Mouse (Mus musculus): ENCODE measurements at regions not wholly inside any gene's neighbourhood (a gene's known extent, or its start where the extent isn't known, plus 50 kb on each side); places are given as distances from the start of the nearest gene placed in this dataset.

GRCm38 (mm10) chr12:32489415-32490139, 111.1 kb downstream of the Ccdc71l start:
- no peak for DNase-seq

DNA sequence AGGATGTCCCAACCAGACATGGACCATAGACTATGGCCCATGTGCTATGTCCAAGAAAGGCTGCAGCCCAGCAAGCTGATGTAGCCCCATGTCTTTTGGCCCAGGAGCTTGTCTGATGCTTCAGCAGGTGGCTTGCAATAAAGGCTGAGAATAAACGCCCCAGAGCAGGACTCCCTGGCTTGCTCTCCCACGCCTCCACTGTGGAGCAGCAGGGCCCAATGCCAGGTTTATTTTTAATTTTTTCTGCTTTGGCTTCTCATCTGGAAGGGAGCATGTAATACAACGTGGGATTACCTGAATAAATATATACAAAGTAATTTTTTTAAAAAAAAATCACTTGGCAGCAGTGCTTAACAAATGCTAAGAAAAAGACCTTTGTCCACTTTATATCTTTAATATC, 125.7 kb downstream of the Ccdc71l start:
- DNase-seq: no peak

GRCm38 (mm10) chr12:32508671-32509070, 130.2 kb downstream of the Ccdc71l start:
- DNase-seq: no peak

DNA sequence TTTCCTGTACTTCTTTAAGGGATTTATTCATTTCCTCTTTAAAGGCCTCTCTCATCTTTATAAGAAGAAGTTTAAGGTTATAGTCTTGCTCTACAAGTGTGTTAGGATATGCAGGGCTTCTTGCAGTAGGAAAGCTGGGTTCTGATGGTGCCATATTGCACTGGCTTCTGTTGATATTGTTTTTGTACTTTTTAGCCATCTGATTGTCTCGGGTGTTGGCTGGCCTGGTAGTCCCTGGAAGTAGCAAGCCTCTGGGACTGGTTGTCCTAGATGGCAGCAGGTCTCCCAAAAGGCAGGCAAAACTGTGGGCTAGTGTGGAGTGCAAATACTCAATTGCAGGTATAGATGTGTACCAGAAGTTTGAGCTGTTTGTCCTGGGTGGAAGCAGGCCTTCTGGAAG, 147.1 kb downstream of the Ccdc71l start:
- DNase-seq: no peak

DNA sequence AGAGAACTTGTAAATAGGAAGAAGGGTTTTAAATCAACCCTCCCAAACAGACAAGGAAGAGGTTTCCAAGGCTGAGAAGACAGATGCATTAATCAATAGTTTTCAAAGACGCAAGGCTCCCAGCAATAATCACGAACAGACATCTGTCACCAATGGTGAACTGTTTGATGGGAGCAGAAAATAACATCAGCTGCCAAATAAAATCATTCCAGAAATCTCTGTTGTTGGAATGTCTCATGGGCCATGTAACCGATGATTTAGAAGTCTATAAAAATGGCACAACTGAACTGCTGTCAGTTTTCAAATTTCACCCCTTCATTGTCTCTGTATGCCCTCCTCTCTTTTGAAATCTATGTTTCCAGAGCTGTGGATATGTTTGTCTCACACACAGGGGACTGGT, 152.7 kb downstream of the Ccdc71l start:
- no peak for DNase-seq

DNA sequence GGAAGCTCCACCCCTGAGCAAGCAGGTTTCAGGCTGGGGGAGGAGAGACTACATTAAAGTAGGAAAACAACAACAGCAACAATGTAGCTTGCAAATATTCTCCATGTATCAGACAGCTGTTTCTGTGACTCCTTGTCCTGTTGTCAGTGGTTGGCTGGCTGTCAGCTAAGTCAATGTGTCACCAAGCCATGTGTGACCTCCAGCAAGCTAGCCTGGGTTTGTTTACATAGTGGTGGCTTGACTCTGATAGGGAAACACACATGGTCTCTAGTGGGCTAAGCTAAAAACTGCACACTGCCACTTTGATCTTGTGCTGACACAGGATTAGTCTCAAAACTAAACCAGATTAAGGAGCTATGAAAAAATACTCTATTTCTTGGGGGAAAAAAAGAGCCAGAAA, 155.1 kb downstream of the Ccdc71l start:
- peak in 1 of 2 experiments; percentile 36 for DNase-seq

GRCm38 (mm10) chr12:32545466-32545865, 167.0 kb downstream of the Ccdc71l start:
- no peak for DNase-seq

DNA sequence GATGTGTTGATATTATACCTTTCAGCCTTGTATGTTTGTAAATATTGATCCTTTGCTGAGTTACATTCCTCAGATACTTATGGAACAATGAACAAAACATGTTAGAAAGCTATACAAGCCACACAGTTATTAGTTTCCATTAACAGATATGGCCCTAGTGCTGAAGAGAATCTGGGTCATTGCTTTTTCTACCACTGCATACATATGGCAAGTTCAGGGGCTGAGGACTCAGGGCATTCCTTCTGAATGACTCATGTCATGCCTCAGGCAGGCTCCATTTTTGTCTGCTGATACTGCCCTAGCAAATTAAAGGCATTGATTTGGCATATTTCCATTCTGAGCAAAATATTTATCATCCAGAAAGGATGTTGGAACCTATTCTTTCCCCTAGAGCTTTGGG, 167.9 kb downstream of the Ccdc71l start:
- no peak for DNase-seq

- no peak for DNase-seq
These were observed 175.3 kb downstream of the Ccdc71l start for GRCm38 (mm10) chr12:32553793-32554192.

DNA sequence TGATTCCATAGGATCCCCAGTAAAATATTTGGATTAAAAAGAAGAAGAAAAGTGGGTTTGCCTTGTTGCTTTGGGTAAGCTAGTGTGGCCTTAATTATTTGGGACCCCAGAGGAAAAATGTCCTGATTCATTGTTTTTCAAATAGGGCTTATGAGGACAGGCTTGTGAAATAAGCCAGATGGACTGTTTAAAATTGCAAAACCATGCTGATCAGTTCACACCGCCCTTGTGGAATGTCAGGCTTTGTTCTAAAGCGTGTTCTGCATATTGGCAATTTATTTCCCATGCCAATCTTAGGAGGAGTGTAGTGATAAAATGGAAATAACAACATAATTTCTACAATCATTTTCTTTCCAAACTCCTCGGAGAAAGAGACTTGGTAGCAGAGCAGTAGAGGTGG, 189.3 kb downstream of the Ccdc71l start:
- DNase-seq: no peak

DNA sequence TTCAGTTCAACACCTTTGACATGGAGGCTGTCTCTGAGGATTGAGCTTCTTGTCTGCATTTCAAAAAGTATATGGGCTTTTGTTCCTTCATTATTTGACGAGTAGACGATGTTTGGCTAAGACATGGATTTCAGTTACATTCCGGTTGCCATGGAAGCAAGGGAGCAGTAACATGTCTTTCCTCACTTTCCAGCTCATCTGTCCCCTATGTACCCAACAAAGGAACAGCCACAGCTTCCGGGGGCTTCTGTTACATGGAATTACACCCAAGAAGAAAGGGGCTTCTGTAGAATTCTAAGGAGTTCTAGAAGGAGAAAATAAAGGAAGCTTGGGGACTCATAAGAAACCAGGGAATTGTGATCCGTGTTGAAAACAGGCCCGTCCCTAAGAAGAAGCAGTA, 202.8 kb downstream of the Ccdc71l start:
- DNase-seq: no peak

GRCm38 (mm10) chr12:32602131-32602815, 217.1 kb upstream of the Nampt start:
- no peak for DNase-seq

- no peak for DNase-seq
These were observed 214.0 kb upstream of the Nampt start for GRCm38 (mm10) chr12:32605353-32605752.

- no peak for DNase-seq
These were observed 204.3 kb upstream of the Nampt start for GRCm38 (mm10) chr12:32615000-32615399.

DNA sequence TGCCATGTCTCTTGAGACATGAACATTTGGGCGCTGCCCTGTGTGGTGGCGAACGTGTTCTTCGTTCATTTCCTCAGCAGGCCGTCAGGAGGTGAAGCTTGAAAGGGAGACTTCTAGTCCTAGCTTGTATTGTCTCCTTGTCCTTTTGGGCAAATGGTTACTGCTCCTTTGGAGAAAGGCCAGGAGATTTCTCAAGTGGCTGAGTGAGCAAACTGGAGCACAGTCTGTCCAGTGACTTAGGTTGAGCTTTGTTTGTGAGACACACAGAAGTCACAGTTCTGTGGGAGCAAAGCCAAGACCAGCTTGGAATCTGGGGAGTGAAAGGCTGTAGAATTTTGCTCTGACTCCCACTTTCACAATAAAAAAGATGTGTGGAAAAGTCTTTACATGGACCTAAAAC, 203.3 kb upstream of the Nampt start:
- peak; percentile 15 to 58 for DNase-seq

- DNase-seq: no peak
These were observed 202.3 kb upstream of the Nampt start for GRCm38 (mm10) chr12:32617031-32617430.

DNA sequence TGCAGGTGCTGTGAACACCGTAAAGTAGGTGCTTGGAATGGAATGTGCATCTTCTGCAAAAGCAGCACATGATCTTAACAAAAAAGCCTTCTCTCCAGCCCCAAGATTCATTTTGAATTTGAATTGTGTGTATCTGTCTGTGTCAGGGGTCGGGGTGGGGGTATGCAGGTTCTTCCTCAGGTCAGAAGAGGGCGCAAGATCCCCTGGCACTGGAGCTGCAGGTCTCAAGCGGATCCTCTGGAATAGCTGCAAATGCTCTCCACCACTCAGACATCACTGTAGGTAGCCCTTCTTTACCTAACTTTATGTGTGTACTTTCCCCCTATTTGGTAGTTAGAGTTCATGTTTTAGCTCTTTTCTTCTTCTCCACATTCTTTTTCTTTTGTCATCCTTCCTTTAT, 199.5 kb upstream of the Nampt start:
- DNase-seq: no peak

DNA sequence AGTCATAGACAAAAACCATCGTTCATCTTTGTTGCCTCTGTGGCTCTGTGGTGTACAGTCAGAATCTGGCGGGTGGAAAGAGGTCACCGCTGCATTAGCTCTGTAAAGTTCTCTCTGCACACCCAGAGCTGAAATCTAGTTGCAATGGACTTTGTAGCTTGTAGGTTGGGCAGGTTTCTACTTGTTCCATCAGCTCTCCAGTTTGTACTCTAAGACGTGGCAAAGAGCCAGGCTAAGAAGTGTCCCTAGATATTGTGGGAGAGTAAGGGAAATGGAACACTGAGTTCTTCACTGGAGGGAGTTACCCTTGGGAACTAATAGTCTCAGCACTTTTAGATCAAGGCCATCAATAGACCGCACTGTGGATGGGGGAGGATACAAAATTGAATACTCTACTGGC, 197.6 kb upstream of the Nampt start:
- peak; percentile 56 to 65 for DNase-seq

DNA sequence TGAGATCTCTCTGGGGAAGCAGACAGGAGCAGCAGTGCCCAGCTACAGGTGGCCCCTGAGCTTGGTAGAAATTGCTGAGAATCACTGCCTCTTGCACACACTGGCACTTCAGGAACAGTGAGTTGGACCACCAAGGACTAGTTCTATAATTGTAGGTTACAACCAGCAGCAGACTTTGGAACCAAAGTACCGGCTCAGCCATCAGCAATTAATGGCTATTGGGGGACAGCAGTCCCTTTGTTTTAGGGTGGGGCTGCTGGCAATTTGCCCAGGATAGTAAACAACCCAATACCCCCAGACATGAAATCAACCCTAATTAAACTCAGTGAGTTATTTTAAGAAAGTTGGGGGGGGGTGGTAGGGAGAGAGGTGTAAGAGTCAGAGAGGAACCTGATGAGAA, 190.8 kb upstream of the Nampt start:
- no peak for DNase-seq

GRCm38 (mm10) chr12:32632935-32633334, 186.4 kb upstream of the Nampt start:
- DNase-seq: no peak

- DNase-seq: no peak
These were observed 184.3 kb upstream of the Nampt start for GRCm38 (mm10) chr12:32635055-32635454.

DNA sequence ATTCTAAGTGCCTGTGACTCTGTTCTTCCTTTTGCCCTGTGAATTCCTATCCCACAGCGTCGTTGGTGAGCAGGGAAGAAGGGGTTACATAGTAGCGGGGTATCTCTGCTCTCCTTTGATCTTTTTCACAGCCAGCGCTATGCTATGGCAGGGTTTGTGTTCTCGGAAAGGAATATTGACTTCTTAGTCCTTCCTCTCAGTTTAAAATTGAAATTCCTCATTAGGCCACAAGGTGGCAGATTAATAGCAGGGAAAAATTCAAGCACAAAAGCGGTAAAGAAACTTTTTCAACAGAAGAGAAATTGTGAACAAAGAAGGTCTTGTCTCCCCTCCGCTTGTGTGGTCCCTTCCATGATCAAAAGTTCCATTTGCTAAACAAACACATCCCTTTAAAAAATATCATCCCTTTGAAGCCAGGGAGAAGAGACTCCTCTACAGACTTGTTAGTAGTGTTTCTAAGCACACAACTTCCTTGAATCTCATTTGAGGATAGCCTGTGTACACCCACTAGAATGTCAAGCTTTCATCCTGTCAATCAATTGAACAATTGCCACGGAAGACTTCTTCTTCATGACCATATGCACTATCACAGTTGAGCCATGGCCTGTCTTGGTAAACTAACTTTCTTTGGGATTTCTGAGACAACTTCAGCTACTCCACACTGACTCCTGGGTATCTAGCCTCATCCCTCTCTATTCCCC, 181.8 kb upstream of the Nampt start:
- peak in 1 of 2 experiments; percentile 15 for DNase-seq

DNA sequence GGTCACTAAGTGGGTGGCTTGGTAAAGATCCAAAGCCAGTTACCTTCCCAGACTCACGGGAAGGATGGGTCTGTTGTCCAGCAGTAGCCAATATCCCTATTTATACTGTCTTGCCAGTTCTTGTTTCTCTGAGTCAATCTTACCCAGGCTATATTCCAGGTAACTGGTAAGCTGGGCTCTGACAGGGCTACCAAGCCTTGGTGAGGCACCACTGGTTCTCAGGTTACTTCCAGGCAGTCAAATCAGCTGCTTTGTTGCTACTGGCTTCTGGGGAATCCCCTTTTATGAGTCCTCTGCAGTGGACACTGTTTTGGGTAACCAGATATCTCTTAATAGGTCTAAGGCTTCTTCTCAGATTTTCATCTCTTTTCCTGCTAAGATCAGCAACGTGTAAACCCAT, 178.8 kb upstream of the Nampt start:
- no peak for DNase-seq

DNA sequence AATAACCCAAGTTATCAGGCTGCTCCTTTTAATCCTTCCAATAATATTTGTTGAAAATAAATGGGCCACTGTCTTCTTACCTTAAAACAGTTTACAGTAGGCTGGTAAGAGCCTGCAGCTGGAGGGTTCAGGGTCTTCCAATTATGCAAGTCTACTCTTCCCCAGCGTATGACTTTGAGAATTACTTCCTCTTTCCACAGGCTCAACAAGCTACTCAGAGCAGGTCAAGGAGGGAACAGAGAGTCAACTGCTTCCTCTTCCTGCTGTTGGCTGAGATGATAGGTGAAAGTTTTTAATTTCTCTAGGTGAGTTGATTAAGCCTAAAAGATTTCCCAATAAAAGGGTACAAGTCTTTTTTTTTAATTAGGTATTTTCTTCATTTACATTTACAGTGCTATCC, 176.9 kb upstream of the Nampt start:
- no peak for DNase-seq
